Mouse (Mus musculus) lung, embryonic 16.5 days (tissue): ENCODE results near the gene Olfr308. TPM values are rescaled to one million over a fixed set of nuclear protein-coding genes. Genes with fewer than 3 reads are reported as not detected.

Source experiments
- microRNA-seq: library from miRNA; unstranded; fragments of <30 nt; microRNA quantifications from one replicate; pipeline ENCODE4, GENCODE M21; 2016
- polyA plus RNA-seq: library from polyadenylated mRNA; unstranded; fragments of >200 nt; fragmentation: Nextera tagmentation; extraction: Ambion mirVana; gene quantifications from 2 replicates; pipeline ENCODE4 v1.2.1, GENCODE M21; 2015

Olfr308 gene
- polyA plus RNA-seq, 1 experiment from 2014 or later, result not detected

Small RNAs within 50 kb of the gene (microRNA-seq; reads per million reads assigned to microRNA genes)
- not detected for gene Gm23192

Other genes starting within 250 kb of the Olfr308 start
- gene Vmn2r75, start 153.9 kb downstream of the Olfr308 start, polyA plus RNA-seq, result not detected in 2 replicates
- not detected in 2 replicates for gene Vmn2r76, start 79.3 kb downstream of the Olfr308 start, polyA plus RNA-seq
- gene Olfr310, start 48.5 kb downstream of the Olfr308 start, polyA plus RNA-seq, result not detected in 2 replicates
- gene Olfr309, start 11.9 kb downstream of the Olfr308 start, polyA plus RNA-seq, result not detected in 2 replicates
- gene Olfr307, start 12.0 kb upstream of the Olfr308 start, polyA plus RNA-seq, result not detected in 2 replicates
- gene Olfr305, start 41.3 kb upstream of the Olfr308 start, polyA plus RNA-seq, result not detected in 2 replicates
- not detected in 2 replicates for gene Olfr304, start 61.0 kb upstream of the Olfr308 start, polyA plus RNA-seq
- gene Olfr303, start 72.2 kb upstream of the Olfr308 start, polyA plus RNA-seq, result not detected in 2 replicates
- gene Olfr301, start 78.2 kb upstream of the Olfr308 start, polyA plus RNA-seq, result not detected in 2 replicates
- not detected in 2 replicates for gene Olfr299, start 134.3 kb upstream of the Olfr308 start, polyA plus RNA-seq
- gene Olfr298, start 166.9 kb upstream of the Olfr308 start, polyA plus RNA-seq, result not detected in 2 replicates
- not detected in 2 replicates for gene Olfr297, start 194.3 kb upstream of the Olfr308 start, polyA plus RNA-seq